Mouse (Mus musculus): ENCODE data around the gene Tmprss13.

The Tmprss13 gene

GRCm38 (mm10) chr9:45337406-45337805 is 18.5 kb downstream of the Tmprss13 start:
- DNase-seq (ENCODE audit: low spot score), result no peak

DNA sequence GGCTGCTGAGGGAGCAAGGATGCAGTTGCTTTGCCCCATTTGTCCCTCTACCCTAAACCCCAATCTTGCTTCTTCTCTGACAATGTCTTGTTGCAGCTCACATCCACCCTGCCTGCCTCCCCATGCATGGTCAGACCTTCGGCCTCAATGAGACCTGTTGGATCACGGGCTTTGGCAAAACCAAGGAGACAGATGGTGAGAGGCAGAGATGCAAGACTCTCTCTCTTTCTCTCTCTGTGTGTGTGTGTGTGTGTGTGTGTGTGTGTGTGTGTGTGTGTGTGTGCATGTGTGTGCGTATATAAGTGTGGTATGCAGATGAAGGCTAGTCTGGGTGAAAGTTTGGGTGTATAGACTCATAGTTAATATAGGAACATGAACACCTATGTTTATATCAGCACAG is 24.2 kb downstream of the Tmprss13 start:
- no peak for DNase-seq (ENCODE audit: low spot score)

GRCm38 (mm10) chr9:45345516-45345915 is 26.6 kb downstream of the Tmprss13 start:
- DNase-seq (ENCODE audit: low spot score), result no peak

DNA sequence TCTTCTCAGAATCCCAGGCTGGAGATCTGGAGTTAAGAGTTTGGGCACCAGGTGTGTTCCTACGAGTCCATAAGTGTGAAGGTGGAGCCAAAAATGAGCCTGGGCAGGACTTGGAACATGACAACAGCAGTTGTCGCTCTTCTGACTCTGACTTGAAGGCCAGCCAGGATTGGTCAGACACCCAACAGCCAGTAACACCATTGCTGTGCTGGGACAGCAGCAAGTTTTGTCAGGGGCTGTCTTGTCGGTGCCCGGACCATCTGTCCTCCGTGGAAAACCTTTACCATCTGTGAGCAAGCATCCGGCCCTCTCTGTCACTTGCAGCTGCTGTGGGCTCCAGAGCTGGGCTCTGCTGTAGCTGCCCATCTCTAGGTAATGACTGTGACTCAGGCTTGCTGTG is 27.4 kb downstream of the Tmprss13 start:
- no peak for DNase-seq (ENCODE audit: low spot score)

GRCm38 (mm10) chr9:45348560-45348959 is 29.7 kb downstream of the Tmprss13 start:
- no peak for DNase-seq (ENCODE audit: low spot score)

- DNase-seq (ENCODE audit: low spot score), result no peak
Measured at GRCm38 (mm10) chr9:45349181-45349580, 30.3 kb downstream of the Tmprss13 start.

GRCm38 (mm10) chr9:45349851-45350250 is 31.0 kb downstream of the Tmprss13 start:
- no peak for DNase-seq (ENCODE audit: low spot score)

- DNase-seq (ENCODE audit: low spot score), result no peak
Measured at GRCm38 (mm10) chr9:45355192-45355591, 36.3 kb downstream of the Tmprss13 start.

GRCm38 (mm10) chr9:45358356-45358755 is 39.5 kb downstream of the Tmprss13 start:
- no peak for DNase-seq (ENCODE audit: low spot score)

DNA sequence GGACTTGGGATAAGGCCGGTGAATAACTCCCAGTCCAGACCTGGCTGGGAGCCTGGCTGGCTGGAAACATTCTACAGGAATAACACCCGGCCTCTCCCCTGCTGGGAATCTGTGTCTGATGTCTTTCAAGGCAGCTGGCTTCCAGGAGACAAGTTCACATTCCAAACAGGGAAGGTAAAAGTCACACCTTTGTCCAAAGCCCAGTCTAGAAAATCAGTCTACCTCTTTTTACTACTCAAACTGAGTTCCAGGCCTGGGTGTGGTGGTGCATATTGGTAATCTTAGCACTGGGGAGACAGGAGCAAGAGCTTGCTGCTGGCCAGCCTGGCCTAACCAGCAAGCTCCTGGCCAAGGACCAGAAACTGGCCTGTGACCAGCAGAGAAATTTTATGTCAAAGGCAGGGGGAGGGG is 43.2 kb downstream of the Tmprss13 start:
- DNase-seq (ENCODE audit: low spot score), result no peak

GRCm38 (mm10) chr9:45363639-45364214 is 44.8 kb downstream of the Tmprss13 start:
- no peak for DNase-seq (ENCODE audit: low spot score)

DNA sequence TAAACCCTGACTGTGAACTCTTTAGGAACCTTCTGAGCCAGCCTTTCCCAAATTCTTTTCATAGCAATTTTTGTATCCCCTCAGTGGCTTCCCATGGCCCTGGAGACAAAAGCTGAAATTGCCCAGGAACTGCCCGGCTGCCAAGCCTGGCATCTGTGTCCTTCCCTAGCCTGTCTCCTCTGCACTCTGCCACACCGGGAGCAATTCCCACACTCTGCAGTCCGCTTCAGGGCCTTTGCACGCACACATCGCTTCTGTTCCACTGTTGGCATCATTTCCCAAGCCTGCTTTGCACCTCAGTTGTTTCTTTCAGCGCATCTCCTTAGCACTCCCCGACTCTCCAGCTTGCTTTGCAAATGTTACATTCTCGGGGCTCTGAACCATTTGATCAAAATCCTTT is 48.8 kb downstream of the Tmprss13 start:
- DNase-seq (ENCODE audit: low spot score), result no peak

- DNase-seq (ENCODE audit: low spot score), result no peak
Measured at GRCm38 (mm10) chr9:45368341-45368901, 49.5 kb downstream of the Tmprss13 start.

DNA sequence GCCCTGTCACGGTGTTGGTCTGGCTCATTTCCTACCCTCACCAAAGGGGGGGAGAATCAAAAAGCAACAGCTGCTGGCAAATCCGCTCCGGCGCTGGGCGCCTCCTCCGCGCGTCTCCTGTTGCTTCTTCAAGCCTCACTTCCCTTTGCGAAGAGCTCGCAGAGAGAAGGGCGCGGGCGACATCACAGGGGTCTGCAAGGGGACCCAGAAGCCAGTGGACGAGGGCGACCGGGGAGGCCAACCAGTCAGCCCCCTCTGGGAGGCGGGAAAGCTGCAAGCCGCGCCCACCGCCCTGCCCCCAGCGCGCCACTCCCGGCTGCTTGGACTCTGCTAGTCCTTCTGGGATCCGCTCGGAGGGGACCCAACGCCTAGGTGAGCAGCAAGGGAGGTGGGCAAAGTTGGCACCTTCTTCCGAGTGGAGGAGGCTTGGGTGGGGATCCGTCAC is 51.2 kb downstream of the Tmprss13 start, which contains the start of gene Fxyd6:
Gene Fxyd6 (plus strand): TSS at position 69 of the 445 bp plus-strand sequence.
- no peak for DNase-seq (ENCODE audit: low spot score)

- DNase-seq (ENCODE audit: low spot score), result no peak
Measured at GRCm38 (mm10) chr9:45370616-45371336, 51.9 kb downstream of the Tmprss13 start.

- DNase-seq (ENCODE audit: low spot score), result no peak
Measured at GRCm38 (mm10) chr9:45371337-45371707, 52.4 kb downstream of the Tmprss13 start.

- no peak for DNase-seq (ENCODE audit: low spot score)
Measured at GRCm38 (mm10) chr9:45373896-45374295, 55.0 kb downstream of the Tmprss13 start.

DNA sequence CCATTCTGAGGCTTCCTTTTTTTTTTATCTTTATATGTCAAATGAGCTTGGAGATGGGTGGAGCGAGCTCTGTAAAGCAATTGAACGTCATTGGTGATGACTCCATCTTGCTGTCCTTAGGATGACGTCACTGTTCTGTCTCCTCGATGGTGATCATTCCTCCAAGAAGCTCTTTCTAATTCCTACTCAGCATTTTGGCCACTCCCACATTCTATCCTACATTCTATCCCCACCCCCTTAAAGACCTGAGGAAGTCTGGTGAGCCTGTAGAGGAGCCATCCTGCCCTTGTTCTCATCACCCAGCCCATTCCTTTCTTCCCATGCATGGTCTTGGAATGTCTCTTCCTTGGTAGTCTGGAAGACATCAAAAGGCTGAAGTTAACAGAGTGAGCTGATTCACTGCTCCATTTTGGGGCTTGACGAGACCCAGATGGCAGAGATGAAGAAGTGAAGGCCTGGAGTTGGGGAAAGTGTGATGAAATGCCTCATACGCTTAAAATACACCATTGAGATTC is 56.1 kb downstream of the Tmprss13 start:
- no peak for DNase-seq (ENCODE audit: low spot score)

GRCm38 (mm10) chr9:45376427-45376826 is 57.5 kb downstream of the Tmprss13 start:
- no peak for DNase-seq (ENCODE audit: low spot score)

- no peak for DNase-seq (ENCODE audit: low spot score)
Measured at GRCm38 (mm10) chr9:45376883-45377282, 58.0 kb downstream of the Tmprss13 start.

DNA sequence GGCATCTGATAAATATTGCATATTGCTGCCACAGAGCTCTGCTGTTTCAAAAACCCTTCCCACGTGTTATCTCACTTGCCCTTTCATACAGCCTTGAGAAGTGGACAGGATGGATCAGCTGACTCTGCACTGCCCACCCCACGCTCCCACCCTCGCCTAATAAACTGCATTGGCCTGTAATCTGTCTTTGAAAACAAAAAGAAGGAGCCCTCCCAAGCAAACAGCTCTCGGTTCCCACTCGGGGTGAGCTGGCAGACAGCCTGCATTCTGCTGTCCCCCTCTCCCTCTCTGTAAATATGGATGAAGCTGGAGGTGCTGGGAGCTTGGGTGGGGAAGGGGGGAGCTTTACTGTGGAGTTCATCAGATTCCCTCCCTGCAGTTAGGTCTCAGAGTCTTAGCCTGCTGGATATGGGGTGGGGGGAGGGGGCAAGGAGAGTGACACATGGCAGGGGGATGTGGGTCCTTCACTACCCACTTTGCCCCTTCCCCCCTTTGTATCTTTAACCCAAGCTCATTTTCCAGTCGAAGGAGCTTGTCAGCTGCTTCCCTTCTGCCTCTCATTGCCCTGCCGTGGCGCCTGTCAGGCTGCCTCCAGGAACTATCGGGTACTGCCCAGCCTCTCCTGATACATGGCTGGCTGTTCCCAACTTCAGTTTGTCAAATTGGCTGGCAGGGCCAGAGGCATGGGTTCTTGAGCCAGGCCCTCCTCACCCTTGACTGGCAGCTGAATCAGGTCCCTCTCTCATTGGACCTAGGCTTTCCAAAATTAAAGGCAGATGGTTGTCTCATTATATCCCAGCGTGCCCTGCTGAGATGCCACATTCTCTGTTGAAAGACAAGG is 61.7 kb downstream of the Tmprss13 start:
- DNase-seq (ENCODE audit: low spot score), result no peak

DNA sequence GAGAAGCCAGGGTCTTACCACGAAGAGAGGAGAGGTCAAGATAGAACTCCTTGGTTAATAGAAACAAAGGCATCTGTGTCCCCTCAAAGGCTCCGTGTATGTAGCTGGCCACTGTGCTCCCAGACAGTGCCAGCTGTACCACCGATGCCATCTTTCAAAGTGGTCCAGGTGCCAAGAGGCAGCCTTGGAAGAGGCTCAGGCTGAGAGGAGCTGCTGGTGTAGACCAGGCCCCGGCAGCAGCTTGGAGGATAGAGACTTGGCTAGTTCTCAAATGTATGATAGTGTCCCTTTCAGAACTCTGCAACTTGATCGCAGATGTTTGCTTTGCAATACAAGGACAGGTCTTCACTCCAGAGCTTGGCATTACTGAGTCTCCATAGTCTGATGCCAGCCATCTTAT is 63.4 kb downstream of the Tmprss13 start:
- DNase-seq (ENCODE audit: low spot score), result no peak

Measured in layer of hippocampus, adult 9-10 months (tissue).